Mouse (Mus musculus) neural tube, embryonic 10.5 days (tissue): ENCODE measurements around the gene Gabrq.
A peak's percentile ranks its signal among the peaks of the same experiment; 100 is the strongest.

Source experiments
- DNase-seq: peaks from one replicate; pipeline ENCODE4 v3.0.0-alpha.2; 2017; ENCODE audit warnings: low spot score; ENCODE audit errors: extremely low spot score

Gene Gabrq

GRCm38 (mm10) chrX:72824776-72825588, at the start of gene Gabrq:
TSS of gene Gabrq (plus strand) at chrX:72825178.
- peak; percentile 18 for DNase-seq

GRCm38 (mm10) chrX:72788773-72789557, 36.0 kb upstream of the Gabrq start:
- DNase-seq = no peak

GRCm38 (mm10) chrX:72789558-72789871, 35.5 kb upstream of the Gabrq start:
- DNase-seq = no peak

- DNase-seq = peak; percentile 68
Observed at GRCm38 (mm10) chrX:72819594-72819993, 5.4 kb upstream of the Gabrq start.

GRCm38 (mm10) chrX:72823310-72823709, 1.7 kb upstream of the Gabrq start:
- DNase-seq = no peak

GRCm38 (mm10) chrX:72825589-72825905, 569 bp downstream of the Gabrq start:
- peak; percentile 13 for DNase-seq
